Mouse (Mus musculus) hindlimb bud, embryonic 11.5 days (tissue): ENCODE data around the gene Zfp277.

Experiments used
- DNase-seq: peaks from one replicate; pipeline ENCODE4 v3.0.0-alpha.2; 2012; ENCODE audit warnings: low read depth, low spot score; ENCODE audit errors: extremely low spot score

The Zfp277 gene

GRCm38 (mm10) chr12:40446450-40447381 lies 1.0 kb upstream of the Zfp277 start:
- no peak for DNase-seq

- no peak for DNase-seq
These were observed 496 bp downstream of the Zfp277 start for GRCm38 (mm10) chr12:40445206-40445605.

GRCm38 (mm10) chr12:40438049-40438448 lies 7.7 kb downstream of the Zfp277 start:
- DNase-seq, result no peak

- no peak for DNase-seq
These were observed 11.6 kb downstream of the Zfp277 start for GRCm38 (mm10) chr12:40434101-40434500.

GRCm38 (mm10) chr12:40431075-40431474 lies 14.6 kb downstream of the Zfp277 start:
- DNase-seq, result no peak

GRCm38 (mm10) chr12:40429976-40430375 lies 15.7 kb downstream of the Zfp277 start:
- DNase-seq, result no peak

- no peak for DNase-seq
These were observed 18.1 kb downstream of the Zfp277 start for GRCm38 (mm10) chr12:40427606-40428005.

GRCm38 (mm10) chr12:40424991-40425390 lies 20.7 kb downstream of the Zfp277 start:
- no peak for DNase-seq

- no peak for DNase-seq
These were observed 28.4 kb downstream of the Zfp277 start for GRCm38 (mm10) chr12:40417257-40417656.

- DNase-seq, result no peak
These were observed 30.3 kb downstream of the Zfp277 start for GRCm38 (mm10) chr12:40415312-40415925.

- DNase-seq, result no peak
These were observed 30.9 kb downstream of the Zfp277 start for GRCm38 (mm10) chr12:40414682-40415311.

GRCm38 (mm10) chr12:40399812-40400211 lies 45.9 kb downstream of the Zfp277 start:
- DNase-seq, result no peak

- DNase-seq, result no peak
These were observed 46.3 kb downstream of the Zfp277 start for GRCm38 (mm10) chr12:40399386-40399785.

GRCm38 (mm10) chr12:40398916-40399315 lies 46.8 kb downstream of the Zfp277 start:
- DNase-seq, result no peak

- DNase-seq, result no peak
These were observed 52.8 kb downstream of the Zfp277 start for GRCm38 (mm10) chr12:40392869-40393268.

- no peak for DNase-seq
These were observed 54.4 kb downstream of the Zfp277 start for GRCm38 (mm10) chr12:40391262-40391661.

- DNase-seq, result no peak
These were observed 57.9 kb downstream of the Zfp277 start for GRCm38 (mm10) chr12:40387786-40388185.

- DNase-seq, result no peak
These were observed 60.4 kb downstream of the Zfp277 start for GRCm38 (mm10) chr12:40385301-40385700.

- no peak for DNase-seq
These were observed 62.0 kb downstream of the Zfp277 start for GRCm38 (mm10) chr12:40383718-40384117.

GRCm38 (mm10) chr12:40382539-40382938 lies 63.2 kb downstream of the Zfp277 start:
- DNase-seq, result no peak

GRCm38 (mm10) chr12:40381824-40382223 lies 63.9 kb downstream of the Zfp277 start:
- no peak for DNase-seq
